Mouse (Mus musculus): ENCODE data around the gene Btbd6. TPM values are rescaled to one million over a fixed set of nuclear protein-coding genes. Genes with fewer than 3 reads are reported as not detected.
A peak's percentile ranks its signal among the peaks of the same experiment; 100 is the strongest.

The Btbd6 gene
- polyA plus RNA-seq, 1 experiment from 2014 or later = 23.4 TPM

DNA sequence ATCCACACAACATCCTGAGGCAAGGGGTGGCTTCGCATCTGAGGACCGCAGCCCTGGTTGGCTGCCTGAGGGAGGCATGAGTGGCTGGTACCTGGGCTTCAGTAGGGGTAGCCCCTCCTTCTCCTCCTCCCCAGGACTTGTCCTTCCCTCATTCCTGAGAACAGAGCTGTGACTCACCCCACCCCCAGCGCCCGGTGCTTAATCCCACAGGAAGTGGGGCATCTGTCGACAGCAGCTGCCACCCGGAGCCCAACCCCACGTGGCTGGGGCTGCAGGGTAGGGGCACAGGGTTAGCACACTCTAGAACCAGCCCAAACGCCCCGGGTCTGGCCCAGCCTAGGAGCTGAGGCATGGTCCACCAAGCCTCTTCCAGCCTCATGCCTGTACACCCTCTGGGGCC lies 38.4 kb upstream of the Btbd6 start:
- no peak overlapping the region for H3K9ac ChIP-seq (replicated peaks; ENCODE audit: low read depth)

DNA sequence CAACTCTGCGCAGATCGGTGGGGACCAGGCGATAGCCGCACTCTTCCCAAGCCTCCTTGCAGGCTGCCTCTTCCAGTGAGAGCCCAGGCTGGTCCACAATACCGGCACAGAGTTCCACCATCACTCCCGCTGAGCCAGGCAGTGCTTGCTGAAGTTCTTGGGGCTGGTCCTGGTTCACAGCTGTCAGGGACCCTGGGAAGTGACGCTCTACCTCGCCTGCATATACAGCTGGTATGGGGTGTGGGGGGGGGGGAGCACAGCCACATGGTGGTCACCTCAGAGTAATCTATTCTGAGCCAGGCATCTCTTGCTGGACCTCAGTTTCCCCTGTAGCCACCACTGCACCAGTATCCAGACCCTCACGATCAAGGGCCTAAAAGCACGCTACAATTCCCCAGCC lies 37.9 kb upstream of the Btbd6 start:
- ATAC-seq (no peak), DNase-seq (ENCODE audit: low spot score) (no peak)
- H3K9ac ChIP-seq (replicated peaks; ENCODE audit: low read depth) = no peak overlapping the region
- H3K27ac ChIP-seq (ENCODE audit: low read length) = no peak overlapping the region
- H3K27me3 ChIP-seq (replicated peaks; ENCODE audit: insufficient read depth, low read length) = no peaks in the 10 kb centered on the region
- 78% methylated on average over 10 of the region's 10 CpGs for WGBS
- no peaks in the 10 kb centered on the region for H3K36me3 ChIP-seq (ENCODE audit: insufficient read depth, low read length)
- no peak overlapping the region for H3K4me3 ChIP-seq (ENCODE audit: low read depth, low read length)
- TF ChIP-seq EP300 (IDR thresholded peaks at IDR 0.05) (no peak), CTCF (IDR thresholded peaks at IDR 0.05) (no peak)
- no peaks in the 10 kb centered on the region for H3K9me3 ChIP-seq (ENCODE audit: low read length)
- no peak overlapping the region for H3K4me2 ChIP-seq (replicated peaks; ENCODE audit: low read depth, low read length)
- peaks cover 17% of the 10 kb centered on the region for H3K4me1 ChIP-seq (ENCODE audit: insufficient read depth, low read depth, low read length)

More for the DNA sequence above, 38.4 kb upstream of the Btbd6 start:
- Histone ChIP-seq H3K9me3 (ENCODE audit: low read length) (no peaks in the 10 kb centered on the region), H3K27ac (ENCODE audit: low read length) (no peak overlapping the region), H3K27me3 (replicated peaks; ENCODE audit: insufficient read depth, low read length) (no peaks in the 10 kb centered on the region), H3K4me2 (replicated peaks; ENCODE audit: low read depth, low read length) (no peak overlapping the region), H3K4me1 (ENCODE audit: insufficient read depth, low read depth, low read length) (peaks cover 17% of the 10 kb centered on the region), H3K4me3 (ENCODE audit: low read depth, low read length) (no peak overlapping the region), H3K36me3 (ENCODE audit: insufficient read depth, low read length) (no peaks in the 10 kb centered on the region)
- ATAC-seq = 0 out of 2 replicates have a peak, but pooled peaks have one; percentile 1
- 28% methylated on average over 9 of the region's 9 CpGs for WGBS
- DNase-seq (ENCODE audit: low spot score) = peak; percentile 59
- TF ChIP-seq EP300 (IDR thresholded peaks at IDR 0.05) (no peak), CTCF (IDR thresholded peaks at IDR 0.05) (no peak)

DNA sequence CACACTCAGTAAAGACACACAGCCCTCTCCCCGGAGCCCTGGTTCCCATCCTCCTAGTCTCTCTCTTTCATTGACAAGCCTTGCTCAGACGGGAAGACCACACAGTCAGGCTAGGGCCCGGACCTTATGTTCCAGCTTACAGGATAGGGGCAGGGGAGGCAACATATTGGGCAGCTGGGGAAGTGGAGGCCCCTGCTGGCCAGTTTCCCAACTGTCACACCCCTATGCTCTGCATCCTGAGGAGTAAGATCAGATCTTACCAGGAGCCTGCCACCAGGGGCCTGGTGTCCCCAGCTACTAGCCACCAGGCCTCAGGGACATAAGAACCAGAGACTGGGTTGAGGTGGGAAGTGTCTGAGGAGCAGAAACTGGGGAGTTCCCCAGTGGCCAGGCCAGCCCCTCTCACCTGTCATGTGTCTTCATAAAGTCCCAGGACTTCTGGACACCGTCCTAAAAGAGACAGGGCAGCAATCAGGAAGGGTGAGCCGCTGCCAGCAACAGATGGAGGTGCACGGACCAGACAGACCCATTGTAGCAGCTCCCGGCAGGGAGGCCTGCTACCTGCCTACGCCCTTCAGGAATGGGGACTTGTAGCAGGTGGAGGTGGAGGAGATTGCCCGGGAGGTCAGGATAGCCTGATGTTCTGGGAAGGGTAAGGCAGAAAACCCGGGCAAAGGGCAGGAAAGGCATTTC lies 37.3 kb upstream of the Btbd6 start:
- no peak overlapping the region for H3K9ac ChIP-seq (replicated peaks; ENCODE audit: low read depth)
- DNase-seq (ENCODE audit: low spot score) (peak; percentile 63), ATAC-seq (peak; percentile 24)

DNA sequence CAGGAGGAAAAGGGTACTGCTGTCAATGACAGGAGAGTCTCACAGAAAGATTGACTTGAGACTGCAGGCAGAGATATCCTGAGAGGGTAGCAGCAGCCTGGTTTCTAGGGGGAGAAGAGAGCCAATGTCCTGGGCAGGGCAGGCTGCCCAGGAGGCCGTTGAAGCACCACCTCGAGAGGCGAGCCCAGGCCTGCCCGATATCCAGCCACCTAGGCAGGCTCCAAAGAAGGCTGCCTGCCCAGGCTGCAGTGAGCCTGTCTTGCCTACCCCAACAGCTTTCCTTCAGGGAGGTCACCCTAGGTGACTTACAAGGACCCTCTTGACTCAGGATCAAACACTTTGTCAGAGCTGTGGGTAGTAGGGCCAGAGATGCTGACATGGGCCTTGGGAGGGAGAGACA lies 36.0 kb upstream of the Btbd6 start:
- no peak overlapping the region for H3K9ac ChIP-seq (replicated peaks; ENCODE audit: low read depth)
- 65% methylated on average over 4 of the region's 4 CpGs for WGBS
- no peak overlapping the region for H3K27ac ChIP-seq (ENCODE audit: low read length)

More for the DNA sequence above, 37.3 kb upstream of the Btbd6 start:
- Histone ChIP-seq H3K4me2 (replicated peaks; ENCODE audit: low read depth, low read length) (no peak overlapping the region), H3K4me1 (ENCODE audit: insufficient read depth, low read depth, low read length) (peaks cover 17% of the 10 kb centered on the region), H3K36me3 (ENCODE audit: insufficient read depth, low read length) (no peaks in the 10 kb centered on the region), H3K27ac (ENCODE audit: low read length) (no peak overlapping the region), H3K4me3 (ENCODE audit: low read depth, low read length) (no peak overlapping the region), H3K9me3 (ENCODE audit: low read length) (no peaks in the 10 kb centered on the region), H3K27me3 (replicated peaks; ENCODE audit: insufficient read depth, low read length) (no peaks in the 10 kb centered on the region)
- TF ChIP-seq CTCF (IDR thresholded peaks at IDR 0.05) = peak; percentile 75
- TF ChIP-seq EP300 (IDR thresholded peaks at IDR 0.05) = no peak
- WGBS = 63% methylated on average over 10 of the region's 10 CpGs

DNA sequence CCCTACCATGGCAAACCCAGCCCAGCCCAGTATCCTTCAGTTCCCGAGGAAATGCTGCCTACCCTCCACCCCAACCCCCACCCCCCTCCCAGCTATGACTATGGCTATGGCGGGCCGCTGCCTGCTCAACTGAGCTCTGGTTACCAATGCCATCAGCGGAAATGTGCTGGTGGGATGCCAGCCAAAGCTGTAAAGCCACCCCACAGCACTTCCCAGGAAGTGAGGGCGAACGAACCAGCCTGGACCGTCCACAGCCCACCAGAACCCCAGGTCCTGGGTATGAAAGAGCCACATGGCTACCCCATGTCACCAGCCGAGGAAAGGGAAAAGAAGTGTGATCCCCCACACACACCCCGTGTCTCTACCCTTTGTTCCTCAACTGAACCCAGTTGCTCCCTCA lies 35.6 kb upstream of the Btbd6 start:
- TF ChIP-seq EP300 (IDR thresholded peaks at IDR 0.05) (no peak), CTCF (IDR thresholded peaks at IDR 0.05) (no peak)
- Histone ChIP-seq H3K4me1 (ENCODE audit: insufficient read depth, low read depth, low read length) (peaks cover 17% of the 10 kb centered on the region), H3K27ac (ENCODE audit: low read length) (peak overlapping the region; percentile 91), H3K4me2 (replicated peaks; ENCODE audit: low read depth, low read length) (no peak overlapping the region), H3K27me3 (replicated peaks; ENCODE audit: insufficient read depth, low read length) (no peaks in the 10 kb centered on the region), H3K4me3 (ENCODE audit: low read depth, low read length) (no peak overlapping the region), H3K9me3 (ENCODE audit: low read length) (no peaks in the 10 kb centered on the region), H3K9ac (replicated peaks; ENCODE audit: low read depth) (no peak overlapping the region), H3K36me3 (ENCODE audit: insufficient read depth, low read length) (no peaks in the 10 kb centered on the region)
- WGBS = 58% methylated on average over 9 of the region's 9 CpGs
- ATAC-seq = no peak
- DNase-seq (ENCODE audit: low spot score) = no peak

More for the DNA sequence above, 36.0 kb upstream of the Btbd6 start:
- Histone ChIP-seq H3K36me3 (ENCODE audit: insufficient read depth, low read length) (no peaks in the 10 kb centered on the region), H3K9me3 (ENCODE audit: low read length) (no peaks in the 10 kb centered on the region), H3K27me3 (replicated peaks; ENCODE audit: insufficient read depth, low read length) (no peaks in the 10 kb centered on the region), H3K4me3 (ENCODE audit: low read depth, low read length) (no peak overlapping the region), H3K4me2 (replicated peaks; ENCODE audit: low read depth, low read length) (no peak overlapping the region), H3K4me1 (ENCODE audit: insufficient read depth, low read depth, low read length) (peaks cover 17% of the 10 kb centered on the region)
- no peak for DNase-seq (ENCODE audit: low spot score)
- TF ChIP-seq CTCF (IDR thresholded peaks at IDR 0.05) (no peak), EP300 (IDR thresholded peaks at IDR 0.05) (no peak)
- no peak for ATAC-seq

DNA sequence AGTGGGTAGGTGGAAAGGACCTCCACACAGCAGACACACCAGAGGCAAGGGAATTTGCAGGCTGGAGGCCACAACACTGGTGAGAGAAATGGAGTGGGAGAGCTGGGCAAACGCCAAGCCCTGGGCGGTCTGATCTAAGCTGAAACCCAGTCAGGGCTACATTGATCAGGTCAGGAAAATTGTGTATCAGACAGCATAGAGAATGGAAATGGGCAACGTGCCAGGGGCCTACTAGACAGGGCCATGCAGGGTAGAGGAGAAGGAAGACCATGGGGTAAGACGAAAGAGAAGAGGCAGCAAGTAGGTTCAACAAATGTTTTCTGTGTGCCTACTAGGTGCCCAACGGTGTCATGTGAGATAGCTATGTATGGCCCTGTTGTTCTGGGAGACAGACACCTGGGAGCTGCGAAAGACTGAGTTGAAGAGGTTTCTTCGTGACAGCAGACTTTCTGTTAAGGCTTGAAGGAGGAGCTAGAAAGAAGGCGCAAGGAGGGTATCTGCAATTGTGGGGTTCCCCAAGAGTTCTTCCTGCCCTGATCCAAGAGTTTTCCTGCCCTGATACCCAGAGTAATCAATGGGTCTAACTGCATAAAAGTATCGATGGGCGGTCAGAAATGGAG lies 35.0 kb upstream of the Btbd6 start:
- Histone ChIP-seq H3K36me3 (ENCODE audit: insufficient read depth, low read length) (no peaks in the 10 kb centered on the region), H3K27me3 (replicated peaks; ENCODE audit: insufficient read depth, low read length) (no peaks in the 10 kb centered on the region), H3K27ac (ENCODE audit: low read length) (peak overlapping the region; percentile 91), H3K4me1 (ENCODE audit: insufficient read depth, low read depth, low read length) (peaks cover 17% of the 10 kb centered on the region), H3K9ac (replicated peaks; ENCODE audit: low read depth) (peak overlapping the region; percentile 63), H3K4me3 (ENCODE audit: low read depth, low read length) (peak overlapping the region; percentile 65), H3K4me2 (replicated peaks; ENCODE audit: low read depth, low read length) (peak overlapping the region; percentile 62), H3K9me3 (ENCODE audit: low read length) (no peaks in the 10 kb centered on the region)
- TF ChIP-seq EP300 (IDR thresholded peaks at IDR 0.05) (no peak), CTCF (IDR thresholded peaks at IDR 0.05) (no peak)
- ATAC-seq (peak; percentile 0; the same call in 1 of the 2 replicates), DNase-seq (ENCODE audit: low spot score) (no peak)
- 28% methylated on average over 10 of the region's 10 CpGs for WGBS

Measured in lung, postnatal 0 days (tissue).